In genomic region chr3:25653010-25653409, GRCm38 (mm10) we compare ENCODE assay signal across 8 mouse cellular contexts.
DNase-seq lines count a peak whose midpoint lies in the region; ATAC-seq and TF ChIP-seq lines count a peak whose summit lies in the region.
"Had no signal": no experiment of that assay in that cellular context is flagged by ENCODE, and none has a peak within 500 bp of the region (broad histone marks: within the 10 kb centered on the region; RNA-seq: fewer than 3 reads in every experiment).

No protein-coding gene starts in this region.

- 56% methylated on average over 4 of the region's 4 CpGs for WGBS in liver, embryonic 14.5 days (ENCODE audit: insufficient replicate concordance)
- 53% methylated on average over 4 of the region's 4 CpGs for WGBS in liver, embryonic 12.5 days (ENCODE audit: insufficient replicate concordance)
- 77% methylated on average over 4 of the region's 4 CpGs for WGBS in kidney, embryonic 14.5 days
- 72% methylated on average over 4 of the region's 4 CpGs for WGBS in neural tube, embryonic 11.5 days

- ATAC-seq in liver, embryonic 14.5 days (ENCODE audit: insufficient read depth): no peak
- no peak for ATAC-seq in liver, embryonic 12.5 days
- ATAC-seq in kidney, embryonic 14.5 days (ENCODE audit: low FRiP score, low TSS enrichment): peak; percentile 57; the same call in 1 of the 2 replicates
- ATAC-seq in neural tube, embryonic 11.5 days (ENCODE audit: insufficient read depth, low FRiP score, low TSS enrichment): peak; percentile 41

- DNase-seq in liver, embryonic 14.5 days (ENCODE audit: low read depth in 3 of 3, low spot score in 3 of 3): no peak
- peak; percentile 49 for DNase-seq in adrenal gland, postnatal 10 days
- DNase-seq in cerebellum, postnatal 25 days: peak; percentile 30 to 57
- DNase-seq in neural tube, embryonic 11.5 days (ENCODE audit: low spot score): peak; percentile 26
- DNase-seq in c-Kit-positive CD71-positive TER-119-positive erythroid progenitor cells, embryonic 14.5 days (ENCODE audit: low spot score): no peak

- H3K9me3 ChIP-seq in liver, embryonic 14.5 days (ENCODE audit: control insufficient read depth, low read length): no peaks in the 10 kb centered on the region
- H3K9me3 ChIP-seq in liver, embryonic 12.5 days (replicated peaks): no peaks in the 10 kb centered on the region
- H3K9me3 ChIP-seq in kidney, embryonic 14.5 days (ENCODE audit: control insufficient read depth, low read length): no peaks in the 10 kb centered on the region
- no peaks in the 10 kb centered on the region for H3K9me3 ChIP-seq in neural tube, embryonic 11.5 days (ENCODE audit: control insufficient read depth, low read length)

- no peaks in the 10 kb centered on the region for H3K36me3 ChIP-seq in liver, embryonic 14.5 days (replicated peaks; ENCODE audit: control insufficient read depth, insufficient read depth, low read depth)
- no peaks in the 10 kb centered on the region for H3K36me3 ChIP-seq in liver, embryonic 12.5 days
- no peaks in the 10 kb centered on the region for H3K36me3 ChIP-seq in kidney, embryonic 14.5 days (ENCODE audit: control insufficient read depth, insufficient read depth, low read length)
- no peaks in the 10 kb centered on the region for H3K36me3 ChIP-seq in neural tube, embryonic 11.5 days (ENCODE audit: control insufficient read depth, insufficient read depth, low read length)

- TF ChIP-seq EP300 in liver, embryonic 14.5 days (IDR thresholded peaks at IDR 0.05; ENCODE audit: low read depth): no peak

- peak; percentile 25; the same call in 1 of the 2 replicates for TF ChIP-seq CTCF in liver, embryonic 14.5 days (IDR thresholded peaks at IDR 0.05; ENCODE audit: low read depth)

- no peaks in the 10 kb centered on the region for H3K4me1 ChIP-seq in liver, embryonic 14.5 days (replicated peaks; ENCODE audit: control insufficient read depth in 2 of 2, insufficient read depth in 2 of 2, low read length in 1 of 2)
- H3K4me1 ChIP-seq in liver, embryonic 12.5 days: no peaks in the 10 kb centered on the region
- no peaks in the 10 kb centered on the region for H3K4me1 ChIP-seq in kidney, embryonic 14.5 days (ENCODE audit: control insufficient read depth, insufficient read depth, low read length)
- no peaks in the 10 kb centered on the region for H3K4me1 ChIP-seq in neural tube, embryonic 11.5 days (ENCODE audit: control insufficient read depth, insufficient read depth, low read length)

- no peak overlapping the region for H3K4me2 ChIP-seq in liver, embryonic 14.5 days (ENCODE audit: low read depth)
- no peak overlapping the region for H3K4me2 ChIP-seq in liver, embryonic 12.5 days
- no peak overlapping the region for H3K4me2 ChIP-seq in kidney, embryonic 14.5 days (replicated peaks; ENCODE audit: low read depth, low read length)
- no peak overlapping the region for H3K4me2 ChIP-seq in neural tube, embryonic 11.5 days (ENCODE audit: low read depth)

- H3K4me3 ChIP-seq in liver, embryonic 14.5 days (ENCODE audit: insufficient read depth in 1 of 2, low read depth in 2 of 2, low read length in 2 of 2): no peak overlapping the region
- no peak overlapping the region for H3K4me3 ChIP-seq in liver, embryonic 12.5 days
- H3K4me3 ChIP-seq in kidney, embryonic 14.5 days (ENCODE audit: low read length): no peak overlapping the region
- H3K4me3 ChIP-seq in neural tube, embryonic 11.5 days (ENCODE audit: low read depth, low read length): no peak overlapping the region
- H3K4me3 ChIP-seq: erythroblast, embryonic 14.5 days had no signal

- H3K9ac ChIP-seq in liver, embryonic 14.5 days (replicated peaks): no peak overlapping the region
- H3K9ac ChIP-seq in liver, embryonic 12.5 days: no peak overlapping the region
- H3K9ac ChIP-seq in kidney, embryonic 14.5 days (ENCODE audit: low read depth, low read length): no peak overlapping the region
- no peak overlapping the region for H3K9ac ChIP-seq in neural tube, embryonic 11.5 days (ENCODE audit: low read length)

- H3K27me3 ChIP-seq in liver, embryonic 14.5 days (ENCODE audit: control insufficient read depth, insufficient read depth, low read length): no peaks in the 10 kb centered on the region
- no peaks in the 10 kb centered on the region for H3K27me3 ChIP-seq in liver, embryonic 12.5 days (replicated peaks)
- H3K27me3 ChIP-seq in kidney, embryonic 14.5 days (ENCODE audit: control insufficient read depth, insufficient read depth, low read length): no peaks in the 10 kb centered on the region
- H3K27me3 ChIP-seq in neural tube, embryonic 11.5 days (ENCODE audit: control insufficient read depth, insufficient read depth, low read length): no peaks in the 10 kb centered on the region

- no peak overlapping the region for H3K27ac ChIP-seq in liver, embryonic 14.5 days
- H3K27ac ChIP-seq in liver, embryonic 12.5 days: no peak overlapping the region
- H3K27ac ChIP-seq in kidney, embryonic 14.5 days (ENCODE audit: low read depth, low read length): no peak overlapping the region
- no peak overlapping the region for H3K27ac ChIP-seq in neural tube, embryonic 11.5 days (ENCODE audit: low read depth, low read length)

Comparison
In these comparisons a context has a peak if more than half of its experiments do, and no peak if none do; other contexts are left out.
1. ATAC-seq: peak in kidney, embryonic 14.5 days (single experiment) and neural tube, embryonic 11.5 days (single experiment); none in liver, embryonic 14.5 days (single experiment) and liver, embryonic 12.5 days (single experiment).
2. DNase-seq: peak in adrenal gland, postnatal 10 days (single experiment), cerebellum, postnatal 25 days (2 of 2) and neural tube, embryonic 11.5 days (single experiment); none in liver, embryonic 14.5 days (0 of 3) and c-Kit-positive CD71-positive TER-119-positive erythroid progenitor cells, embryonic 14.5 days (single experiment).